Mouse (Mus musculus) stomach, embryonic 15.5 days (tissue): ENCODE results near the gene Heyl. TPM values are rescaled to one million over a fixed set of nuclear protein-coding genes. Genes with fewer than 3 reads are reported as not detected.
A peak's percentile ranks its signal among the peaks of the same experiment; 100 is the strongest.

Experiments used
- ATAC-seq: fragments of 200-750 bp; cut with Nextera tagmentation; 2 replicates; pipeline ENCODE4 v1.8.0; 2017; ENCODE audit warnings: low read depth, moderate number of reproducible peaks, moderate TSS enrichment; ENCODE audit not compliant: insufficient read depth, low FRiP score
- H3K27ac ChIP-seq: fragments of 300-500 bp; sonication (generic); 2 replicates; pipeline ENCODE4 v1.5.1; 2015; ENCODE audit warnings: mild to moderate bottlenecking, inconsistent platforms
- H3K27me3 ChIP-seq: fragments of 300-500 bp; sonication (generic); replicated peaks from 2 replicates; pipeline ENCODE4 v1.6.1; 2015; ENCODE audit warnings: inconsistent platforms
- H3K36me3 ChIP-seq: fragments of 300-500 bp; sonication (generic); 2 replicates; pipeline ENCODE4 v1.6.1; 2015; ENCODE audit warnings: inconsistent platforms
- H3K4me1 ChIP-seq: fragments of 300-500 bp; sonication (generic); 2 replicates; pipeline ENCODE4 v1.6.1; 2015; ENCODE audit warnings: inconsistent platforms
- H3K4me2 ChIP-seq: fragments of 300-500 bp; sonication (generic); 2 replicates; pipeline ENCODE4 v1.6.1; 2015; ENCODE audit warnings: mild to moderate bottlenecking, inconsistent platforms
- H3K4me3 ChIP-seq: fragments of 300-500 bp; sonication (generic); replicated peaks from 2 replicates; pipeline ENCODE4 v1.5.1; 2015; ENCODE audit warnings: inconsistent platforms
- H3K9ac ChIP-seq: fragments of 300-500 bp; sonication (generic); 2 replicates; pipeline ENCODE4 v1.6.1; 2015; ENCODE audit warnings: inconsistent platforms
- H3K9me3 ChIP-seq: fragments of 300-500 bp; sonication (generic); 2 replicates; pipeline ENCODE4 v1.6.1; 2016; ENCODE audit warnings: inconsistent platforms
- WGBS: fragments of 180-500 bp; shearing (Covaris S2); methylation state at CpG from one replicate; pipeline ENCODE4 v1.1.7; 2015; 5-methylcytosine and 5-hydroxymethylcytosine counted together
- polyA plus RNA-seq: library from polyadenylated mRNA; unstranded; fragments of >200 nt; fragmentation: Nextera tagmentation; extraction: Ambion mirVana; gene quantifications from 2 replicates; pipeline ENCODE4 v1.2.1, GENCODE M21; 2015

Gene Heyl
- polyA plus RNA-seq, 1 experiment from 2014 or later, result 14.1 TPM

DNA sequence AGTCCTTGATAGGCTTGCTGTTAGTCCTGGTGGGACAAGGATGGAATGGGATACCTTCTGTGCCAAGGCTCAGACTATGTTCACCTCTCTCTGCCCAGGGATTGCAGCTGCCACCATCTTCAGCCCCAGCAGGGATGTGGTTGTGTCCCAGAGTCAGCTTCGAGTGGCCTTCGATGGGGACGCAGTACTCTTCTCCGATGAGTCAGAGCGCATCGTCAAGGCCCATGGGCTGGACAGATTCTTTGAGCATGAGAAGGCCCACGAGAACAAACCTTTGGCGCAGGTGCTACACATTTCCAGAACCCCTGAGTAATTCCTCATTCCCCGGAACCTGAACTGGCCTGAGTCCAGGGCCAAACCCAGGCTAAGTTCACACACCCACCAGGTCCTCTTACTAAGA, 19.4 kb upstream of the Heyl start:
- Histone ChIP-seq H3K27me3 (0 out of 2 replicates have a peak, but pooled peaks cover 3% of the 10 kb centered on the region), H3K36me3 (no peaks in the 10 kb centered on the region), H3K9me3 (no peaks in the 10 kb centered on the region), H3K4me3 (no peak overlapping the region), H3K4me1 (no peaks in the 10 kb centered on the region), H3K9ac (no peak overlapping the region), H3K4me2 (no peak overlapping the region), H3K27ac (no peak overlapping the region)
- ATAC-seq, result no peak
- 96% methylated on average over 9 of the region's 9 CpGs for WGBS

DNA sequence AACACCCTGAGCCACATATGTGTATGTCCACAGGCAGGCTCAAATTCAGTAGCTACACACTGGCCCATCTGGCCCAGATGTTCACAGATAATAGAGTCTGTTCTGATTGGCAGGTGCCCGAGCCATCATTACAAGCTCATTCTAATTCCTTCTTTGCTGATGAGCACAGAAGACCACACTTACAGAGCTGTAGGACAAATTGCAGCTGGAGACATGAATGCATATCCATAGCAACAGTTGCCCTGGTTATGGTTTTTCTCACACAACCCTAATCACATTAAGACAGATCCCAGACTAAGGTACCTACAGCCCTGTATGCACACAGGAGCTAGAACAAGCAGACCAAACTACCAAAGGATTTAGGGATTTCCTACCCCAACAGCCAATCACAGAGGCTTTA, 18.0 kb upstream of the Heyl start:
- H3K4me2 ChIP-seq, result no peak overlapping the region
- H3K9me3 ChIP-seq, result no peaks in the 10 kb centered on the region
- H3K9ac ChIP-seq, result no peak overlapping the region
- H3K27ac ChIP-seq, result no peak overlapping the region
- no peaks in the 10 kb centered on the region for H3K36me3 ChIP-seq
- no peak for ATAC-seq
- WGBS, result 60% methylated on average over 1 of the region's 1 CpGs
- no peaks in the 10 kb centered on the region for H3K4me1 ChIP-seq
- no peak overlapping the region for H3K4me3 ChIP-seq
- H3K27me3 ChIP-seq, result 0 out of 2 replicates have a peak, but pooled peaks cover 3% of the 10 kb centered on the region

DNA sequence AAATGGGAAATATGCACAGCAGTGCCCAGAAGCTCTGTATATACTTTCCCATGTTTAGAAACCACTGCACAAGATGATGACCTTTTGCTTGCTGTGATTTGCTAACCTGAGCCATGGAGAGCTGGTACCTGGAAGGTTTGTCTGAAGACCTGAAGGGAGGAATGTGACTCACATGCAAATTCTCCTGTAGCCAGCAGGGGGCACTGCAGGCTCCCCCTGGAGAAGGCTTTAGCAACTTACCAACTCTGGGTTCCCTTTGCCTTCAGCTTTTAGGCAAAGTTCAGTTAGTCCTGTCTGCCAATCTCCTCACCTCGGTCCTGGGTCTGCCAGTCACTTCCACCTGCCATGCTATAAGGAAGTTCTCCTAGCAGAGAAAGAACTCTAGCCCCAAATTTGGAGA, 16.6 kb upstream of the Heyl start:
- WGBS, result 12% methylated on average over 1 of the region's 1 CpGs
- Histone ChIP-seq H3K27ac (no peak overlapping the region), H3K36me3 (no peaks in the 10 kb centered on the region), H3K4me3 (no peak overlapping the region), H3K9ac (no peak overlapping the region), H3K4me1 (no peaks in the 10 kb centered on the region), H3K4me2 (no peak overlapping the region), H3K27me3 (0 out of 2 replicates have a peak, but pooled peaks cover 3% of the 10 kb centered on the region), H3K9me3 (no peaks in the 10 kb centered on the region)
- ATAC-seq, result no peak

DNA sequence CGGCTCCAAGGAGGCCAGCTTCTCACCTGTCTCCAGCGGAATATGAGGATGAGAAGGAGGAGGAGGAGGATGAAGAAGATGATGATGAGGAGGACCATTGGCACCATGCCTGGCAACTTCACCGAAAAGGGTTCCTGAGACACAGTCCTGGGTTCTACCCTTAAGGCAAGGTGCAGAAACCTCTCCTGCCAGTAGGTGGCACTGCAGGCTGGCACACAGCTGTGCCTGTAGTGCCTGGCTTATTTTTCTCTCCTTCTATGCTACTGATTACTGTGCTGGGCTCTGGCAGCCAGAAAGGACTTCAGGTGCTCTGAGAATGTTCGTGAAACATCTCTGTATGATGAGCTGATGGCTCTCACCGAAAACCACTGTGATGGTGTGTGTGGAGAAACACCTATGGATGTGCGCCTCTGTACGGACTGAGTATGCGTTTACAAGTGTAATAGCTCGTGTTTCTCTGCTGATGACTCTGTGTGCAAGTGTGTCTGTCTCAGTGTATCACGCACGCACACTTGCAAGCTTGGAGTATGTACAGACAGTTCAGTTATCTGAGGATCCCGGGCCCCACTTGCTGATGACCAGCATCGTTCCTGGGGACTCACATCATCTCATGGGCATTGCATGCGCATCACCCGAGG, 13.5 kb upstream of the Heyl start:
- Histone ChIP-seq H3K27ac (no peak overlapping the region), H3K36me3 (no peaks in the 10 kb centered on the region), H3K4me3 (no peak overlapping the region), H3K9ac (no peak overlapping the region), H3K27me3 (0 out of 2 replicates have a peak, but pooled peaks cover 3% of the 10 kb centered on the region), H3K9me3 (no peaks in the 10 kb centered on the region), H3K4me1 (no peaks in the 10 kb centered on the region), H3K4me2 (no peak overlapping the region)
- ATAC-seq, result peak; percentile 50; the same call in 1 of the 2 replicates
- 68% methylated on average over 15 of the region's 15 CpGs for WGBS

DNA sequence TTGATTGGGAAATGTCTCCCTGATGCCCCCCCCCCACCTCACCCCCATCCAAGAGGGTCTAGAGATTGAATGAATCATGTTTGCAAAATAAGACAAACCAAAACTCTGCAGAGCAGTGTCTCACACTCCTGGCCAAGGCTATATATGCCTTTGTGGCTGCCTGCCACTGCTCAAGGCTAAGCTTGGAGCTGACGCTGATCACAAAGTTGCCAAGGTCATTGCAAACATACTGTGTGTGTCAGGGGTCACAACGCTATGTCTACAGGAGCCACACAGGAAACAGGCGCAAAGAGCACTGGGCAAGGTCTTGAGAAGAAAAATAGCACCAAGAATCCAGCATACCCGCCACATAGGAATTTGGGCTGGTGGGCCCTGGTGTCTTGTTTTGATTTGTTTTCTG, 12.7 kb upstream of the Heyl start:
- no peak overlapping the region for H3K4me3 ChIP-seq
- 0 out of 2 replicates have a peak, but pooled peaks cover 3% of the 10 kb centered on the region for H3K27me3 ChIP-seq
- no peak overlapping the region for H3K27ac ChIP-seq
- no peak overlapping the region for H3K4me2 ChIP-seq
- ATAC-seq, result no peak; the same call in 1 of the 2 replicates
- WGBS, result 77% methylated on average over 4 of the region's 4 CpGs
- H3K9me3 ChIP-seq, result no peaks in the 10 kb centered on the region
- no peaks in the 10 kb centered on the region for H3K4me1 ChIP-seq
- H3K36me3 ChIP-seq, result no peaks in the 10 kb centered on the region
- H3K9ac ChIP-seq, result no peak overlapping the region

DNA sequence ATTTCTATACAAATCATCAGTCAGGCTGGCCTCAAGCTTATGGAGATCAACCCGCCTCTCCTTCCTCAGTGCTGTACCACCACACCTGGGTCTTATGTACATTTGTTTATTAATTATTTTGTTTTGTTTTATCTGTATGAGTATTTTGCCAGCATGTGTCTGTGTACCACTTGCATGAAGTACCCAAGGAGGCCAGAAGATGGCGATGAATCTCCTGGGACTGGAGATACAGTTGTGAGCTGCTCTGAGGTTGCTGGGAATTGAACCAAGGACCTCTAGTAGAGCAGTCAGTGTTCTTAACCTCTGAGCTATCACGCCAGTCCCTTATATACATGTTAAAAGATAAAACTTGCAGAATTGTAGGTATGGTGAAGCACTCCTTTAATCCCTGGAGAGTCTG, 10.0 kb upstream of the Heyl start:
- no peak for ATAC-seq
- no peak overlapping the region for H3K4me3 ChIP-seq
- H3K4me2 ChIP-seq, result no peak overlapping the region
- 0 out of 2 replicates have a peak, but pooled peaks cover 3% of the 10 kb centered on the region for H3K27me3 ChIP-seq
- H3K4me1 ChIP-seq, result peaks cover 21% of the 10 kb centered on the region
- H3K27ac ChIP-seq, result no peak overlapping the region
- H3K36me3 ChIP-seq, result no peaks in the 10 kb centered on the region
- no peak overlapping the region for H3K9ac ChIP-seq
- 61% methylated on average over 3 of the region's 3 CpGs for WGBS
- H3K9me3 ChIP-seq, result no peaks in the 10 kb centered on the region

DNA sequence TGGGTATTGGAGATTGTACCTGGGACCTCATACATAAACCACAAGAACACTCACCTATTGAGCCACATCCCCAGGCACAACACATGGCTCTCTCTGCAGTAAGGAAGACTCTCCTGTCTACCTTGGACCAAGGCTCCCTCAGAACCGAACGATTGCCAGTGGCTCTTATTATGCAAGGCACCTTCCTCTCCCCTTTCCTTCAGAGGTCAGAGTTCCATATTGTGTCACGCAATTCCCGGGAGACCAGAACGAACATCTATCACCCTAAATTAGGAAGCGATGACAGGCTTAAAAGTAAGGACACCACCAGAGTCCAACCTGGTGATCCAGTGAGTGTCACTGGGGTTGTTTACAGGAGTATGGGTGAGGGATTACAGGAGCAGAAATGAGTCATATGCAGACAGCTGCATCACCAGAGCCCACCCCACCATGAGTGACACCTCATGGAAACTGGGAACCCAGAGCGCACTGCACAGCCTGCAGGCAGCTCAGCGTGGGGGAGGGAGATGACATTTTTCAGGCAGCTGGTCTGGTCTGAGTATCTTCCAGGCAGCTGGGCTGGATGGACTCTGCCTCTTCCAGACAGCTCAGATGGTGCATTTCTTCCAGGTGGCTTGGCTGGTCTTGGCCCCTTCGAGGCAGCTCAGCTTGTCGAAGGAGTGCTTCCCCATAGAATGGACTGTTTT, 7.5 kb upstream of the Heyl start:
- H3K4me3 ChIP-seq, result no peak overlapping the region
- ATAC-seq, result peak; percentile 45; the same call in 1 of the 2 replicates
- peaks cover 25% of the 10 kb centered on the region for H3K4me1 ChIP-seq
- no peaks in the 10 kb centered on the region for H3K27me3 ChIP-seq
- H3K4me2 ChIP-seq, result no peak overlapping the region
- WGBS, result 36% methylated on average over 10 of the region's 10 CpGs
- no peak overlapping the region for H3K9ac ChIP-seq
- no peaks in the 10 kb centered on the region for H3K36me3 ChIP-seq
- H3K9me3 ChIP-seq, result no peaks in the 10 kb centered on the region
- H3K27ac ChIP-seq, result no peak overlapping the region

DNA sequence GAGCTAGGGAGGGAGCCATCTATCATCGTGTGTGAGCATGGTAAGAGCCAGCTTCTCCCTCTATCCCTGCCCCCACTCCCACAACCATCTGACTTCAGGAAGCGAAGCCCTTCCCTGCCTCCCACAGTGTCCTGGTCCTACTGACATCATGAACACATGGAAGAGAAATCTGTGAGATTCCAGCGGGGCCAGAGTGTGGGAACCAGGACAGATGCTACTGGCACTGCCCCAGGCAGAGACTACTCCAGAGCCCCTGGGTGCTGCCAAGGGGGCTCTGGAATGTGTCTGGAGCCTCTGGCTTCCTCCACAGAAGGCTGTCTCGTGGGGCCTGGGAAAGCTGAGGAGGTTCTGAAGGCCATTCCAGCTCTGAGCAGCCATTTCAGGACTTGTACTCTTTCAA, 5.6 kb upstream of the Heyl start:
- 25% methylated on average over 4 of the region's 4 CpGs for WGBS
- H3K9me3 ChIP-seq, result no peaks in the 10 kb centered on the region
- peak; percentile 65 for ATAC-seq

DNA sequence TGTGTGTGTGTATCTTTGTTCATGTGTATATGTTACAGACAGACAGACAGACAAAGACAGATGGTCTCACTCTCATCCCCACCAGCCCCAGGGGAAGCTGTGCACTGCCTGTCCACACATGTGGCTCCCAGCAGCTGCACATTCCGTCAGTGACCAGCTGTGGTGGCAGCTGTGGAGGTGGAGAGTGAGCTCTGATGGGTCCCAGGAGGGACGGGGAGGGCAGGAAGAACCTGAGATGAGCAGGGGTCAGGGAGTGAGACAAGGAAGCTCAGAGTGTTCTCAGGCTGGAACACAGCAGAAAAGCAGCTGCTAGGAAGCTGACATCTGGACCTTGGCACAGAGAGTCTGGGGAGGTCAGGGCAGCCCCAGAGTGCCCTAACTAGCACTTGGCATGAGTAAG, 5.1 kb upstream of the Heyl start:
- Histone ChIP-seq H3K9ac (no peak overlapping the region), H3K27ac (peak overlapping the region; percentile 62), H3K4me3 (no peak overlapping the region), H3K9me3 (no peaks in the 10 kb centered on the region), H3K36me3 (no peaks in the 10 kb centered on the region), H3K4me1 (peaks cover 26% of the 10 kb centered on the region), H3K27me3 (no peaks in the 10 kb centered on the region; the same call in 1 of the 2 replicates), H3K4me2 (no peak overlapping the region)
- 21% methylated on average over 2 of the region's 2 CpGs for WGBS
- ATAC-seq, result peak; percentile 41; the same call in 1 of the 2 replicates

More for the DNA sequence above, 5.6 kb upstream of the Heyl start:
- peaks cover 25% of the 10 kb centered on the region for H3K4me1 ChIP-seq
- no peaks in the 10 kb centered on the region for H3K36me3 ChIP-seq
- no peak overlapping the region for H3K4me2 ChIP-seq
- H3K27ac ChIP-seq, result peak overlapping the region; percentile 62
- H3K27me3 ChIP-seq, result no peaks in the 10 kb centered on the region; the same call in 1 of the 2 replicates
- no peak overlapping the region for H3K4me3 ChIP-seq
- no peak overlapping the region for H3K9ac ChIP-seq

DNA sequence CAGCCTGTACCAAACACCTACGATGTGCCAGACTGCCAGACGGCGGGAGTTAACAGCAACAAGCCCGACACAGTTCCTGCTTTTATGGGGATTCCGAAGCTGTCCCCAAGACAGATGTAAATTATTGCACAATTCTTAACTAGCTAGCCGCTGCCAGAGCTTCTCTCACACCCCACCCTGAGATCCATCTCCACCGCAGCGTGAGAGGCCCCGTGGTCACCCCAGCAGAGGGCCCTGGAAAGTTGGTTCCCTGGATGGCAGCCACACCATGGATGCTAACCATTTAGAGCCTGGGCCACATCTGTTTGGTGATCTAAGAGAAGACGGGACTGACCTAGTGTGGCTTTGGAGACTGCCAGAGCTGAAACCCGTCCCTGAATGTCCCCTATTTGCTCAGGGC, 4.2 kb upstream of the Heyl start:
- ATAC-seq, result no peak
- H3K36me3 ChIP-seq, result no peaks in the 10 kb centered on the region
- no peak overlapping the region for H3K9ac ChIP-seq
- H3K4me1 ChIP-seq, result peaks cover 28% of the 10 kb centered on the region
- H3K4me2 ChIP-seq, result no peak overlapping the region
- WGBS, result 53% methylated on average over 11 of the region's 11 CpGs
- no peaks in the 10 kb centered on the region for H3K9me3 ChIP-seq
- H3K27me3 ChIP-seq, result no peaks in the 10 kb centered on the region; the same call in 1 of the 2 replicates
- no peak overlapping the region for H3K27ac ChIP-seq
- H3K4me3 ChIP-seq, result no peak overlapping the region

DNA sequence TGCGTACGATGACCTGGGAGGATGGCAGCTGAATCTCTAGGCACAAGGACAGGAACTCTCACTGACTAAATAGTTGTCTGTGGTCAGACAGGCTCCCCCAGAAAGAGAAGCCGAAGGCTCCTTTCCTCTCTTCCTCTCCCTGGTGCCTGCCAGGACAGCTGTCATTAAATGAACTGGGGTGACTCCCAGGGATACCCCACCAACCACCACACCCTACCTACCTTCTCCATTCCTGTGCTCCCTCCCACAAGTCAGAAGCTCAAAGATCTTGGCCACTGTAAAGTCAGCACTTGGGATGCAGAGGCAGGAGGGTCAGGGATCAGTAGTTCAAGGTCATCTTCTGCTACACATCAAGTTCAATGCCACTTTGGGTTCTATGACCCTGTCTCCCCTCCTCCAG, 515 bp upstream of the Heyl start:
- H3K9ac ChIP-seq, result no peak overlapping the region
- H3K9me3 ChIP-seq, result no peaks in the 10 kb centered on the region
- ATAC-seq, result no peak
- no peaks in the 10 kb centered on the region; the same call in 1 of the 2 replicates for H3K27me3 ChIP-seq
- H3K27ac ChIP-seq, result no peak overlapping the region
- WGBS, result 64% methylated on average over 3 of the region's 3 CpGs
- no peak overlapping the region for H3K4me3 ChIP-seq
- H3K4me2 ChIP-seq, result peak overlapping the region; percentile 86
- peaks cover 12% of the 10 kb centered on the region for H3K4me1 ChIP-seq
- no peaks in the 10 kb centered on the region for H3K36me3 ChIP-seq

DNA sequence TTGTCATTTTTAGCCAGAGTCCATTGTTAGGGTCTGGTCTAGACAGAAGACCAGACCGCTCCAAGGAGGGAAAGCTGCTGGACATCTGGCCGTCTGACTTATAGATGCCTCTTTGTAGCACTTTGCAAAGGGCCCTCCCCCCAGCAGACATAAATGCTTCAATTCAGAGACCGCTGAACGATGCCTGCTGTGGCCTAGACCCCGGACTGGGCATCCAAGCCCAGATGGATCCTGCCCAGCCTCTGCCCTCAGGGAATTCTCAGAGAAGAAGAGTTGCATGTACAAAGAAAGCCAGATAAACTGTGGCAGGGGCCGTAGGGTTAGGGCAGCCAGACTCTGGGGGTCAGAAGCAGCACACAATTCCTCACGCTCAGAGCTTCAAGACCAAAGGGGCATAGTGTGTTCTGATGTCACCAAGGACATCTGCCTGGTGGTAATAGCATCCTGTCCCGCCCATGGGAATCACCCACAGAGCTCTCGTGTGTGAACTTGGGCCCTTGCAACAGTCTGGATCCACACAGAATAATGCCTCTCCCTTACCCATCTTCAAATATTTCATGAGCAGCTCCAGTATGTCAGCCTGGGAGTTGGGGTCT, 2.6 kb downstream of the Heyl start:
- H3K4me3 ChIP-seq, result peak overlapping the region; percentile 2; the same call in 1 of the 2 replicates
- H3K27ac ChIP-seq, result no peak overlapping the region
- no peak overlapping the region for H3K9ac ChIP-seq
- ATAC-seq, result no peak
- H3K4me2 ChIP-seq, result peak overlapping the region; percentile 17; the same call in 1 of the 2 replicates
- H3K27me3 ChIP-seq, result peaks cover 6% of the 10 kb centered on the region; the same call in 1 of the 2 replicates
- WGBS, result 69% methylated on average over 9 of the region's 9 CpGs
- no peaks in the 10 kb centered on the region for H3K36me3 ChIP-seq
- H3K9me3 ChIP-seq, result no peaks in the 10 kb centered on the region
- peaks cover 22% of the 10 kb centered on the region for H3K4me1 ChIP-seq
